Mouse (Mus musculus) heart, embryonic 16.5 days (tissue): ENCODE results near the gene Gm26602. TPM values are rescaled to one million over a fixed set of nuclear protein-coding genes. Genes with fewer than 3 reads are reported as not detected.

Experiments
- ATAC-seq: fragments of 200-750 bp; cut with Nextera tagmentation; replicated peaks from 2 replicates; pipeline ENCODE4 v1.8.0; 2017; ENCODE audit warnings: moderate number of reproducible peaks; ENCODE audit not compliant: insufficient read depth, low FRiP score; ENCODE audit errors: extremely low read depth
- H3K27ac ChIP-seq: fragments of 300-500 bp; sonication (generic); 2 replicates; pipeline ENCODE4 v1.5.1; 2014; ENCODE audit warnings: mild to moderate bottlenecking, low read length, control low read depth, moderate library complexity
- H3K27me3 ChIP-seq: fragments of 300-500 bp; sonication (generic); 2 replicates; pipeline ENCODE4 v1.6.1; 2014; ENCODE audit warnings: low read length, mixed read lengths; ENCODE audit not compliant: control insufficient read depth, insufficient read depth
- H3K36me3 ChIP-seq: fragments of 300-500 bp; sonication (generic); 2 replicates; pipeline ENCODE4 v1.6.1; 2014; ENCODE audit not compliant: control insufficient read depth, insufficient read depth
- H3K4me1 ChIP-seq: fragments of 300-500 bp; sonication (generic); 2 replicates; pipeline ENCODE4 v1.6.1; 2014; ENCODE audit warnings: low read length, mixed read lengths; ENCODE audit not compliant: control insufficient read depth, insufficient read depth
- H3K4me2 ChIP-seq: fragments of 300-500 bp; sonication (generic); 2 replicates; pipeline ENCODE4 v1.6.1; 2014; ENCODE audit warnings: low read depth, mild to moderate bottlenecking, control low read depth, low read length
- H3K4me3 ChIP-seq: fragments of 300-500 bp; sonication (generic); 2 replicates; pipeline ENCODE4 v1.5.1; 2014; ENCODE audit warnings: mild to moderate bottlenecking, control low read depth, low read length
- H3K9ac ChIP-seq: fragments of 300-500 bp; sonication (generic); 2 replicates; pipeline ENCODE4 v1.6.1; 2014; ENCODE audit warnings: low read length, control low read depth
- H3K9me3 ChIP-seq: fragments of 300-500 bp; sonication (generic); replicated peaks from 2 replicates; pipeline ENCODE4 v1.6.1; 2016; ENCODE audit warnings: low read length; ENCODE audit not compliant: control insufficient read depth
- WGBS: fragments of 180-500 bp; shearing (Covaris S2); extraction: QIAGEN DNeasy Blood & Tissue Kit; methylation state at CpG from one replicate; pipeline ENCODE4 v1.1.7; 2014; 5-methylcytosine and 5-hydroxymethylcytosine counted together
- polyA plus RNA-seq: library from polyadenylated mRNA; unstranded; fragments of >200 nt; fragmentation: Nextera tagmentation; extraction: Ambion mirVana; gene quantifications from 2 replicates; pipeline ENCODE4 v1.2.1, GENCODE M21; 2015

The Gm26602 gene
- polyA plus RNA-seq, 1 experiment from 2014 or later: 13.2 TPM

GRCm38 (mm10) chr10:79871845-79872244, 38.8 kb upstream of the Gm26602 start:
- ATAC-seq: no peak
- Histone ChIP-seq H3K36me3 (no peaks in the 10 kb centered on the region), H3K4me2 (no peak overlapping the region), H3K27me3 (no peaks in the 10 kb centered on the region), H3K4me3 (no peak overlapping the region), H3K27ac (no peak overlapping the region), H3K4me1 (peaks cover 3% of the 10 kb centered on the region; the same call in 1 of the 2 replicates), H3K9ac (no peak overlapping the region), H3K9me3 (no peaks in the 10 kb centered on the region)
- WGBS: 79% methylated on average over 8 of the region's 8 CpGs

- no peak overlapping the region for H3K4me3 ChIP-seq
- no peaks in the 10 kb centered on the region for H3K36me3 ChIP-seq
- no peaks in the 10 kb centered on the region for H3K27me3 ChIP-seq
- H3K4me2 ChIP-seq: 0 out of 2 replicates have a peak overlapping the region, but pooled peaks have one; percentile 99
- ATAC-seq: no peak
- no peaks in the 10 kb centered on the region for H3K9me3 ChIP-seq
- no peak overlapping the region for H3K9ac ChIP-seq
- peaks cover 3% of the 10 kb centered on the region; the same call in 1 of the 2 replicates for H3K4me1 ChIP-seq
- WGBS: 39% methylated on average over 3 of the region's 3 CpGs
- no peak overlapping the region for H3K27ac ChIP-seq
Measured at GRCm38 (mm10) chr10:79872862-79873261, 37.8 kb upstream of the Gm26602 start.

- ATAC-seq: no peak
- H3K36me3 ChIP-seq: no peaks in the 10 kb centered on the region
- 14% methylated on average over 6 of the region's 6 CpGs for WGBS
- peak overlapping the region; percentile 99 for H3K4me2 ChIP-seq
- no peaks in the 10 kb centered on the region for H3K9me3 ChIP-seq
- H3K27me3 ChIP-seq: no peaks in the 10 kb centered on the region
- H3K9ac ChIP-seq: peak overlapping the region; percentile 72; the same call in 1 of the 2 replicates
- no peak overlapping the region for H3K27ac ChIP-seq
- H3K4me3 ChIP-seq: peak overlapping the region; percentile 65
- H3K4me1 ChIP-seq: peaks cover 3% of the 10 kb centered on the region; the same call in 1 of the 2 replicates
Measured at GRCm38 (mm10) chr10:79873313-79873712, 37.3 kb upstream of the Gm26602 start.

GRCm38 (mm10) chr10:79873715-79874289, 36.9 kb upstream of the Gm26602 start:
- no peaks in the 10 kb centered on the region for H3K36me3 ChIP-seq
- no peaks in the 10 kb centered on the region for H3K9me3 ChIP-seq
- WGBS: 3% methylated on average over 26 of the region's 26 CpGs
- peak overlapping the region; percentile 65 for H3K4me3 ChIP-seq
- H3K27ac ChIP-seq: no peak overlapping the region
- 0 out of 2 replicates have a peak, but pooled peaks have one; percentile 4 for ATAC-seq
- no peaks in the 10 kb centered on the region for H3K27me3 ChIP-seq
- peak overlapping the region; percentile 99 for H3K4me2 ChIP-seq
- H3K4me1 ChIP-seq: peaks cover 3% of the 10 kb centered on the region; the same call in 1 of the 2 replicates
- H3K9ac ChIP-seq: peak overlapping the region; percentile 72

GRCm38 (mm10) chr10:79874290-79874862, 36.3 kb upstream of the Gm26602 start, which contains the start of the genes Prtn3 and Plppr3:
Gene Prtn3, plus strand, starts transcription at chr10:79874476.
Gene Plppr3, minus strand, starts transcription at chr10:79874634.
- no peak within 1 kb of the TSS for H3K27ac ChIP-seq

GRCm38 (mm10) chr10:79877174-79877573, 33.5 kb upstream of the Gm26602 start:
- Histone ChIP-seq H3K9ac (no peak overlapping the region), H3K36me3 (no peaks in the 10 kb centered on the region), H3K4me1 (peaks cover 10% of the 10 kb centered on the region), H3K9me3 (no peaks in the 10 kb centered on the region), H3K27ac (no peak overlapping the region), H3K4me2 (no peak overlapping the region), H3K27me3 (no peaks in the 10 kb centered on the region; the same call in 1 of the 2 replicates), H3K4me3 (no peak overlapping the region)
- WGBS: 18% methylated on average over 1 of the region's 1 CpGs
- ATAC-seq: no peak

More at GRCm38 (mm10) chr10:79874290-79874862, 36.3 kb upstream of the Gm26602 start, which contains the start of the genes Prtn3 and Plppr3:
- no peaks in the 10 kb centered on the region for H3K9me3 ChIP-seq
- H3K36me3 ChIP-seq: no peaks in the 10 kb centered on the region
- peak within 1 kb of the TSS; percentile 99 for H3K4me2 ChIP-seq
- ATAC-seq: peak; percentile 64
- H3K27me3 ChIP-seq: no peaks in the 10 kb centered on the region
- peak within 1 kb of the TSS; percentile 65 for H3K4me3 ChIP-seq
- WGBS: under 1% methylated on average over 55 of the region's 57 CpGs
- H3K4me1 ChIP-seq: peaks cover 3% of the 10 kb centered on the region; the same call in 1 of the 2 replicates
- peak within 1 kb of the TSS; percentile 72 for H3K9ac ChIP-seq

- Histone ChIP-seq H3K4me2 (peak overlapping the region; percentile 24; the same call in 1 of the 2 replicates), H3K4me1 (peaks cover 15% of the 10 kb centered on the region), H3K4me3 (no peak overlapping the region), H3K9me3 (no peaks in the 10 kb centered on the region), H3K36me3 (no peaks in the 10 kb centered on the region), H3K27ac (no peak overlapping the region), H3K9ac (no peak overlapping the region), H3K27me3 (peaks cover 1% of the 10 kb centered on the region; the same call in 1 of the 2 replicates)
- 49% methylated on average over 12 of the region's 12 CpGs for WGBS
- ATAC-seq: no peak
Measured at GRCm38 (mm10) chr10:79877757-79878156, 32.9 kb upstream of the Gm26602 start.

- H3K36me3 ChIP-seq: no peaks in the 10 kb centered on the region
- 31% methylated on average over 3 of the region's 3 CpGs for WGBS
- H3K9me3 ChIP-seq: no peaks in the 10 kb centered on the region
- H3K27ac ChIP-seq: no peak overlapping the region
- H3K9ac ChIP-seq: no peak overlapping the region
- peaks cover 18% of the 10 kb centered on the region for H3K4me1 ChIP-seq
- H3K4me2 ChIP-seq: no peak overlapping the region
- no peak for ATAC-seq
- no peak overlapping the region for H3K4me3 ChIP-seq
- H3K27me3 ChIP-seq: peaks cover 5% of the 10 kb centered on the region; the same call in 1 of the 2 replicates
Measured at GRCm38 (mm10) chr10:79879527-79879926, 31.1 kb upstream of the Gm26602 start.

- WGBS: 20% methylated on average over 9 of the region's 9 CpGs
- Histone ChIP-seq H3K9ac (no peak overlapping the region), H3K27ac (no peak overlapping the region), H3K36me3 (no peaks in the 10 kb centered on the region), H3K9me3 (no peaks in the 10 kb centered on the region), H3K4me3 (no peak overlapping the region), H3K4me1 (peaks cover 19% of the 10 kb centered on the region), H3K27me3 (peaks cover 5% of the 10 kb centered on the region; the same call in 1 of the 2 replicates), H3K4me2 (no peak overlapping the region)
- ATAC-seq: no peak
Measured at GRCm38 (mm10) chr10:79880721-79881120, 29.9 kb upstream of the Gm26602 start.
